Mouse (Mus musculus): Measurements from ENCODE around the gene Tent5a.

Tent5a gene

DNA sequence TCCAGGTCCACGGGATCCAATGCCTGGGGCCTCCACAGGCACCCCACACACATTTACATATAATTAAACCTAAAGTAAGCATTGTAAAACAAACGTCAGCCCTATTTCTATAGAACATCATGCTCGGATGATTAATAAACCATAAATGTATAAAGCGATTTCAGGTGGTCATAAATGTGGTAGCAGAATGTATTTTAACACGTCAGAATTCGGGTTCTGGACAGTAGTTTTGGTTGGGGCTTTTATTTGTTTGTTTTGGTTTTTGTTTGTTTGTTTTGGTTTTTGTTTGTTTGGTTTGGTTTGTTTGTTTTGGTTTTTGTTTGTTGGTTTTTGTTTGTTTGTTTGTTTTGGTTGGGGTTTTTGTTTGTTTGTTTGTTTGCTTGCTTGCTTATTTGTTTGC is 14.7 kb downstream of the Tent5a start, which contains the start of gene Gm11114:
TSS of gene Gm11114 (plus strand) at position 301 of the 400 bp plus-strand sequence.
- DNase-seq, result no peak

DNA sequence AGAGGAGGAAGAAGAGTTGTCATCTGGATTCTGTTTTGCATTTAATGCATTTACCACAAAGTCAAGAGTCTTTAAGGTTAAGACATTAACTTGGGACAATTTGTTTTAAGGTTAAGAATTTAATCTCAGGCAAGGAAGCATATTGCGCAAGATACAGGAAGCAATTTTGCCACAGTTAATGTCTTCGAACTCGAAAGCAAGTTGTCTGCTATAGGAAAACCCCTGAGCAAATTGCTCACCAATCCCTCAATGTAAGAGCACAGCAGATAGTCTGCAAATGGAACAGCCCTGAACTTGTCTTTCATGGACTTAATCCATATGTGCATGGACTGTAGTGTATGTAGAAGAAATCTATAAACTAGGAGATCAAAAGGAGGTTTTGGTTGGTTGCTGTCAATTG is 23.8 kb downstream of the Tent5a start:
- DNase-seq, result no peak

DNA sequence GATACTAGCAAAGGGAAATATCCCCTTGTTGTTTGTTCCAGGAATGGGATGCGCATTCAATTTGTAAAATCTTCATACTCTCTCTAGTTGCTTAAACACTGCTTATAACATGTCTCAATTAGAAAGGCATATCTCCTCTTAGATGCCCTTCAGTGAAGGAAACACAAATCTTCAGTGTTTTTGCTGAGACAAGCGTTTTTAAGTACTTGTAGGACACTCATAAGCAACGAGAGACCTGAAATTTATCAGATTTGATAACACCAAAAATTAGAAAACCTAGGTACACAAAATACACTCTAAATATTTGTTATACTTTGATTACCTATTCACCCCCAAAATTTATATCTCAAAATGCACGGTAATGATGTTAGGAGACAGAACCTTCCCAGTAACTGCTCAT is 24.3 kb downstream of the Tent5a start:
- no peak for DNase-seq

DNA sequence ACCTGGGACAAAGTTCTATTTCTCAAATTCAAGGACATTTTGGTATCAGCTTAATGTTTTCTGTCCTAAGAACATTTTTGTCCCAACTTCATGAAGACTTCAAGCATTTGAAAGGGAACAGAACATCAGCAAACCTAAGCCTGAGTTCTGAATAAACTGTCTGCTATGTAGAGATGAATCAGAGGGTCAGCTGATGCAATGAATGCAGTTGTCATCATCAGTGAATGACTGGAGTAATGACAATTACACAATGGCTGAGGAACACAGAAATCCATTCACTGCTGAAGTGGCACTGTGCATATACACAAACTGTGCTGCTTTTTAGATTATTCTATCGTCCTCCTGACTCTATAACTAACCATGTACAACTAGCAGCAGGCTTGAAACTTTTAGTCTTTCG is 53.0 kb downstream of the Tent5a start:
- DNase-seq, result no peak

Measured in layer of hippocampus, adult 9-11 months (tissue).